Mouse (Mus musculus): ENCODE measurements around the gene Dscaml1. TPM values are rescaled to one million over a fixed set of nuclear protein-coding genes. Genes with fewer than 3 reads are reported as not detected.

The Dscaml1 gene
- total RNA-seq (2021): under 1 TPM; 0.32 to 0.36 TPM
- long read RNA-seq, experiment 1: 0 reads
- long read RNA-seq, experiment 2: 0 reads

- no peak for DNase-seq (ENCODE audit: low spot score in 2 of 2)
Measured at GRCm38 (mm10) chr9:45426456-45426855, at the start of gene Dscaml1. Dscaml1 (plus strand) TSS chr9:45426628.

- DNase-seq (ENCODE audit: low spot score in 2 of 2): no peak
Measured at GRCm38 (mm10) chr9:45376883-45377282, 49.5 kb upstream of the Dscaml1 start.

GRCm38 (mm10) chr9:45380411-45381251 lies 45.8 kb upstream of the Dscaml1 start:
- DNase-seq (ENCODE audit: low spot score in 2 of 2): no peak

- DNase-seq (ENCODE audit: low spot score in 2 of 2): no peak
Measured at GRCm38 (mm10) chr9:45382336-45382735, 44.1 kb upstream of the Dscaml1 start.

GRCm38 (mm10) chr9:45382834-45383233 lies 43.6 kb upstream of the Dscaml1 start:
- DNase-seq (ENCODE audit: low spot score in 2 of 2): no peak

- no peak for DNase-seq (ENCODE audit: low spot score in 2 of 2)
Measured at GRCm38 (mm10) chr9:45383883-45384282, 42.5 kb upstream of the Dscaml1 start.

GRCm38 (mm10) chr9:45386698-45387097 lies 39.7 kb upstream of the Dscaml1 start:
- no peak for DNase-seq (ENCODE audit: low spot score in 2 of 2)

GRCm38 (mm10) chr9:45388385-45388994 lies 37.9 kb upstream of the Dscaml1 start:
- DNase-seq (ENCODE audit: low spot score in 2 of 2): peak; percentile 71 to 77

- DNase-seq (ENCODE audit: low spot score in 2 of 2): no peak
Measured at GRCm38 (mm10) chr9:45389596-45389995, 36.8 kb upstream of the Dscaml1 start.

GRCm38 (mm10) chr9:45391299-45391698 lies 35.1 kb upstream of the Dscaml1 start:
- DNase-seq (ENCODE audit: low spot score in 2 of 2): no peak

- DNase-seq (ENCODE audit: low spot score in 2 of 2): no peak
Measured at GRCm38 (mm10) chr9:45395218-45395617, 31.2 kb upstream of the Dscaml1 start.

- no peak for DNase-seq (ENCODE audit: low spot score in 2 of 2)
Measured at GRCm38 (mm10) chr9:45395796-45396195, 30.6 kb upstream of the Dscaml1 start.

GRCm38 (mm10) chr9:45398336-45398735 lies 28.1 kb upstream of the Dscaml1 start:
- no peak for DNase-seq (ENCODE audit: low spot score in 2 of 2)

GRCm38 (mm10) chr9:45399434-45399833 lies 27.0 kb upstream of the Dscaml1 start, which contains the start of gene Fxyd2:
Fxyd2 (plus strand) TSS chr9:45399669.
- DNase-seq (ENCODE audit: low spot score in 2 of 2): no peak

- no peak for DNase-seq (ENCODE audit: low spot score in 2 of 2)
Measured at GRCm38 (mm10) chr9:45401851-45402250, 24.6 kb upstream of the Dscaml1 start.

GRCm38 (mm10) chr9:45402957-45403356 lies 23.5 kb upstream of the Dscaml1 start:
- DNase-seq (ENCODE audit: low spot score in 2 of 2): no peak

GRCm38 (mm10) chr9:45405694-45406093 lies 20.7 kb upstream of the Dscaml1 start:
- no peak for DNase-seq (ENCODE audit: low spot score in 2 of 2)

- no peak for DNase-seq (ENCODE audit: low spot score in 2 of 2)
Measured at GRCm38 (mm10) chr9:45406808-45407207, 19.6 kb upstream of the Dscaml1 start.

GRCm38 (mm10) chr9:45407706-45408675 lies 18.4 kb upstream of the Dscaml1 start:
- DNase-seq (ENCODE audit: low spot score in 2 of 2): peak; percentile 72 to 84

- DNase-seq (ENCODE audit: low spot score in 2 of 2): no peak
Measured at GRCm38 (mm10) chr9:45410193-45410592, 16.2 kb upstream of the Dscaml1 start.

- no peak for DNase-seq (ENCODE audit: low spot score in 2 of 2)
Measured at GRCm38 (mm10) chr9:45410614-45411013, 15.8 kb upstream of the Dscaml1 start.

Data from gastrocnemius, postnatal 4 days (tissue).